Mouse (Mus musculus): Measurements from ENCODE around the gene Rsph6a.
"Not testable (repeated sequence)": the region's sequence is repeated elsewhere in the genome, so short reads cannot be mapped to it uniquely, and the experiment has no call there.

Gene Rsph6a

GRCm38 (mm10) chr7:19046286-19047069 lies 8.0 kb upstream of the Rsph6a start:
- DNase-seq (ENCODE audit: low spot score), result no peak

DNA sequence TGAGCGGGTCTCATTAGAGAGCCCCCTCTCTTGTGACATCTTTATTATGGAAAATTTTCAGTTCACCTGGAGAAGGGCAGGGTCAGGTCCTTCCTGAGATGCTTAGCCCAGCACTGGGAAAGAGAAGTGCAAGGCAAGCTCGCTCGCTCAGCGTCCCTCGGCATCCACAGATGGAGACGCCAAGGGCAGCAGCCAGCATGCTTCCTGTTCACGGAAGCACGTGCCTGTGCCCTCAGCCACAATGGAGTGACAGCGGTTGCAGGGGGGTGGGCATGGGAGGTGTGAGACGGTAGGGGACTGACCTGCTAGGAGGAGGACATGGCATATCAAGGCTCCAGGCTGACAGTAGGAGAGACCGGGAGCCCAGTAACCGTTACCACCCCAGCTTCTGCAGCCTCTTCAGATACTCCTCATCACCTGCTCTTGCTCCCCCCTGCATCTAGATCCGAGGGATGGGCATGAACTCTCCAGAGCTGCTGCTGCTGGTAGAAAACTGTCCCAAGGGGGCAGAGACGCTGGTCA lies 6.4 kb upstream of the Rsph6a start:
- no peak for DNase-seq (ENCODE audit: low spot score)

DNA sequence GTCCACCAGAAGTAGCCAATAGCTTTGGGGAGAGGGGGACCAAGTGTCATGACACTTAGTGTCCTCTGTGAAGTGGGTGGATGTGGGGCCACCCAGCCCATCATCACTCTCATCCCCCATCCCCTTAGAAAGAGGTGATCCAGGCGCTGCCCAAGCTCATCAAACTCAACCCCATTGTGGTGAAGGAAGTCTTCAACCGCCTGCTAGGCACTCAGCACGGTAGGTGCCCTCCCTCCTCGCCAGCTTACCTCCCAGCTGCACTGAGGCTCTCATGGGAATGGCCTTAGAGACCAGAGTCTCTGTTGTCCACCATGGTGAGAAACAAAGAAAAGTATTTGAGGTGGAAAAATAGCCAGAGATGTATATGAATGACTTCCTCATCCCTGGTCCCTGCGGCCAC lies 5.2 kb upstream of the Rsph6a start:
- no peak for DNase-seq (ENCODE audit: low spot score)

DNA sequence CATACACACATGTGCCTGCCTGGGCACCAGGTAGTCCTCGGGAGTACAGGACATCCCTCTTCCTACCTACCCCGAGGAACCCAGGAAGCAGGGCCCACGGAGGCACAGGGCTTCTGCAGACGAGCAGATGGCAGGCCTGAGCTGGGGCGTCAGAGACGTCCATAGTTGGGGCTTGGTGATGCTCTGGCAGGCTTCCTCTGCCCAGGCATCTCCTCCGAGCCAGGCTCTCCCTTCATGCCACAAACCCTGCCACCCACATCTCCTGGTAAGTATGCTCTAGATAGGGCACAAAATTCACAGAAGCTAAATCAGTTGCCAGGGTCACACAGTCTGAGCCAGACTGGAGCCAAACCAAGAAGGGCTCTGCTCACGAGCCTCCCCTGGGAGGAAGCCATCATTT lies 4.3 kb upstream of the Rsph6a start:
- no peak for DNase-seq (ENCODE audit: low spot score)

GRCm38 (mm10) chr7:19051161-19051560 lies 3.3 kb upstream of the Rsph6a start:
- DNase-seq (ENCODE audit: low spot score), result no peak

DNA sequence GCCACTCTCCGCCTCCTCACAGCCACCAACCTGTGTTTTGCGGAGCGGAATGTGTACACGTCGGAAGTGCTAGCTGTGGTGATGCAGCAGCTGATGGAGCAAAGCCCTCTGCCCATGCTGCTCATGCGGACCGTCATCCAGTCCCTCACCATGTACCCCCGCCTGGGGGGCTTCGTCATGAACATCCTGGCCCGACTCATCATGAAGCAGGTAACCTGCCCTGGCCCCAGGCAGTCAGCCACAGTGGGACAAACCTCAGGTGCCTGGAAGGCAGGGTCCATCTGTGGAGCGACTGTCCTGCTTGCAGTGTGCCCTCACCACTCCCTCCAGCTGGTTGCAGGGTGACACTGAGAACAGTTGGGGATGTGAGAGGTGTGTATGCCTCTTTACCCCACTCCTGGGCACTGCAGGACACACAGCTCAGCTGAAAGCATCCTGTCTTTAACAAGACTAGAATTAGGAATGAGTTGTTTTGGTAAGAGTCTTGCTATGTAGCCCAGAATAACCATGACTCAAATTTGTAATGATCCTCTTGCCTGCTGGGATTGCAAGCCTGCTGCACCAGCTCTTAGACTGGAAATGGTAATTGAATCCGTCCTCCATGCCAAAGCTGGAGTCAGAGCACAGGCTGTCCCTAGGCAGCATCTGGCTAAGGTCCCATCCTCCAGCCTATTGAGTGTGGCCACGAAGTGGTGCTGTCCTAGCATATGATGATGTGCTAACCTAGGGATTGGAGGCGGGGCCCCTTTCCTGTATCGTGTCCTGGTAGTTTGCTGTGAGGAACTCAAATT lies 1.9 kb upstream of the Rsph6a start:
- DNase-seq (ENCODE audit: low spot score), result no peak

- no peak for DNase-seq (ENCODE audit: low spot score)
Observed at GRCm38 (mm10) chr7:19053136-19053532, 1.4 kb upstream of the Rsph6a start.

DNA sequence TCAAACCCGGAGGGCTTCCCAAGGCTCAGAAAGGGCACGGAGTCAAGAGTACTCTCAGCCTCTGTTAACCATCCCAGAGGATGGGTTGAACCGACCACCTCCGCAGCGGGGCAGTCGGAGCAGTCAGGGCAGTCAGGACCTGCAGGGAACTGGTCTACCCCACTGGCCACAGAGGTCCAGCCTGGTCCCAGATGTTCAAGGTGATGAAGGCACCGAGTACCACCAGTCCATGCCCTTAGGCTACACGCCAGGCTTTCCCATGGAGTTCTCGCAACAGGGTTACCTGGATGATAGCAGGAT lies 237 bp downstream of the Rsph6a start:
- DNase-seq (ENCODE audit: low spot score), result no peak

DNA sequence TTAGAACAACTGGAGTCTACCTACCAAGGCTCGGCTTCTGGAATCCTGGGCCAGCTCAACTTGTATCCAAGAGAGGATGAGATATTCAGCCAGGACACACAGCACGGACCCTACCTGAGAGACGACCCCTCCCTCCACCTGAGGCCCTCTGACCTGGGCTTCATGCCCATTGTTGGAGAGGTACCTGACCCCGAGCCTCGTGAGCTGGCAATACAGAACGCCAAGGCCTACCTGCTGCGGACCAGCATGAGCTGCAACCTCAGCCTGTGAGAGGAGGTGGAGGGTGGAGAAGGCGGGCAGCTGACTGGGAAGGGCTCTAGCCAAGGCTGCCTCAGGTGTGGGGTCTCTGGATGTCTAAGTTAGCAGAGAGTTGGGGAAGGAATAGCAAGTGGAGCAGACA lies 618 bp downstream of the Rsph6a start:
- DNase-seq (ENCODE audit: low spot score), result no peak

DNA sequence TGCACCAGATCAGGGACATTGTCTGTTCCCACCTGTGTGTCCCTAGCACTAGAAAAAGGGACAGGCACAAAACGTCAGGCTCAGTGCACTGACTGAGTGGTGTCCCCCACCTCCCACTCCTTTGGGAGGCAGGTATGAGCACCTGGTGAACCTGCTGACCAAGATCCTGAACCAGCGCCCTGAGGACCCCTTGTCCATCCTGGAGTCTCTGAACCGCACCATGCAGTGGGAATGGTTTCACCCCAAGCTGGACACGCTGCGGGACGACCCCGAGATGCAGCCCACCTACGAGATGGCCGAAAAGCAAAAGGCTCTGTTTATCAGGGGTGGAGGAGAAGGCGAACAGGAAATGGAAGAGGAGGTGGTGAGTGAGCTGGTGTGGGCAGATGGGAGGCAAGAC lies 2.9 kb downstream of the Rsph6a start:
- no peak for DNase-seq (ENCODE audit: low spot score)

DNA sequence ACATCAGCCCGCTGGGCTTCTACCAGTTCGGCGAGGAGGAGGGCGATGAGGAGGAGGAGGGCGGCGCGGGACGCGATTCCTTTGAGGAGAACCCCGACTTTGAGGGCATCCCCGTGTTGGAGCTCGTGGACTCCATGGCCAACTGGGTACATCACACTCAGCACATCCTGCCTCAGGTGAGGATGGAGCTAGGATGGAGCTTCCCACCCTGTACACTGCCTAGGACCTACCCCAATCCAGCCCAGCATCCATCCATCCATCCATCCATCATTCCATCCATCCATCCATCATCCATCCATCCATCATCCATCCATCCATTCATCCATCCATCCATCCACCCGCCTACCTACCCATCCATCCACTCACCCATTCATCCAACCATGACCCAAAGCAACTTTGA lies 11.4 kb downstream of the Rsph6a start:
- no peak for DNase-seq (ENCODE audit: low spot score)

- no peak for DNase-seq (ENCODE audit: low spot score)
Observed at GRCm38 (mm10) chr7:19067063-19067462, 12.6 kb downstream of the Rsph6a start.

DNA sequence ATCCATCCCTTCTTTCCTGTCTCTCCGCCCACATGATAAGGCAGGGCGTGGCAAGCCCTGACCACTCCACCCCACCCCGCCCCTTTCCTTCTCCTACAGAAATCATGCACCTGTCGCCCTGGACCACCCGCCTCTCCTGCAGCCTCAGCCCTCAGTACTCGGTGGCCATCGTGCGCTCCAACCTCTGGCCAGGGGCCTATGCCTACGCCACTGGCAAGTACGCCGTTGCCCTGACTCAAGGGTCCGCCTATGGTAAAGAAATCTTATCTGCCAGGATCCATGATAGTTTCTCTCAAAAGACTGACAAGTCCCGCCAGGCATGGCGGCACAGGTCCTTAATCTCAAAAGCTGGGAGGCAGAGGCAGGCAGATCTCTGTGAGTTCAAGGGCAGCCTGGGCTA lies 13.4 kb downstream of the Rsph6a start:
- no peak for DNase-seq (ENCODE audit: low spot score)

DNA sequence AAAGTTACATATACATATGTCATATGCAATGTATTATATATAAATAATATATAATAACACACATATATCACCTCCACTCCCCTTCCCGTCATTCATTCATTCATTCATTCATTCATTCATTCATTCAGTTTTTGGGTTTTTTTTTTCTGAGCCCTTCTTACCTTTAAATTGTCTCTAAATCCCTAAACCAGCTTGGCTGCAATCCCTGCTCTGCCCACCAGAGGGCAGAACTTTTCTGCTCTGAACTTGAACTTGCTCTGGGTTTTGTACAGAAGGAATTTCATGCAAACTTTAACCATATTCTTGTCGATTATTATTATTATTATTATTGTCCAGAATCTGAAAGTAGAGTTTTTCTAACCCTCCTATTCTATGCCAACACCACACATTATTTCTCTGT lies 14.2 kb downstream of the Rsph6a start:
- peak; percentile 64 for DNase-seq (ENCODE audit: low spot score)

GRCm38 (mm10) chr7:19069500-19069899 lies 15.0 kb downstream of the Rsph6a start:
- no peak for DNase-seq (ENCODE audit: low spot score)

DNA sequence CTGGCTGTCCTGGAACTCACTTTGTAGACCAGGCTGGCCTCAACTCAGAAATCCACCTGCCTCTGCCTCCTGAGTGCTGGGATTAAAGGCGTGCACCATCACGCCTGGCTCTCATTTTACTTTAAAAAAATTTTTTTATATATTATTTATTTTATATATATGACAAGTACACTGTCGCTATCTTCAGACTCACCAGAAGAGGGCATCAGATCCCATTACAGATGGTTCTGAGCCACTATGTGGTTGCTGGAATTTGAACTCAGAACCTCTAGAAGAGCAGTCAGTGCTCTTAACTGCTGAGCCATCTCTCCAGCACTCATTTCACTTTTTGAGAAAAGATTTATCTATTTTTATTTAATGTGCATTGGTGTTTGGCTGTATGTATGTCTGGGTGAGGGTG lies 16.5 kb downstream of the Rsph6a start:
- not testable (repeated sequence) for DNase-seq (ENCODE audit: low spot score)

DNA sequence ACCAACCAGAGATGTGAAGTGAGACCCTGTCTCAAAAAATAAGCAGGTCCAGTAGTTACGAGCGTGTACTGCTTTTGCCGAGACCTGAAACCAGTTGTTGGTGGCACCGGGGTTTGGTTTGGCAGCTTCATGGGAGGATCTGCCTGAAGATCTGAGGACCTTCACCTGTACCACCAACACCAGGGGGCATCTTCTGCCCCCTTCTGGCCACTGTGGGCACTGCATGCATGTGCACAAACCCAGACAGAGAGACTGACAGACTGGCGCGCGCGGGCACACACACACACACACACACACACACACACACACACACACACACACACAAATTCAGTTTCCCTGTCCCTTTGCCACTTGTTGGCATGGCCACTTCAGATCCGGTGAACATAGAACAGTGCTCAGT lies 19.0 kb downstream of the Rsph6a start:
- no peak for DNase-seq (ENCODE audit: low spot score)

DNA sequence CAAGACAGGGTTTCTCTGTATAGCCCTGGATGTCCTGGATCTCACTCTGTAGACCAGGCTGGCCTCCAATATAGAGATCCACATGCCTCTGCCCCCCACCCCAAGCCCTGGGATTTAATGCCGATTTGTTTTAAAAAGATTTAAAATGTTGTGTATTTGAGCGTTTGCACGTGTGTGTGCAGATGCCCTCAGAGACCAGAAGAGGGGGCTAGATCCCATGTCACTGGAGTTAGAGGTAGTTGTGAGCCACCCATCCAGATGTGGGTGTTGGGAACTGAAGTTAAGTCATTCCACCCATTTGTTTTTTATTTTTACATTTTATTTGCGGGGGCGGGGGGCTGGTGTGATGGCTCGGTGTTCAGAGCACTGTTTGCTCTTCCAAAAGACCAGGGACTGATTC lies 20.0 kb downstream of the Rsph6a start:
- no peak for DNase-seq (ENCODE audit: low spot score)

GRCm38 (mm10) chr7:19075231-19075630 lies 20.7 kb downstream of the Rsph6a start:
- DNase-seq (ENCODE audit: low spot score), result no peak

GRCm38 (mm10) chr7:19075723-19076585 lies 21.5 kb downstream of the Rsph6a start, which contains the start of gene Dmwd:
Gene Dmwd (plus strand): TSS chr7:19076227.
- DNase-seq (ENCODE audit: low spot score), result peak; percentile 73

GRCm38 (mm10) chr7:19076586-19076991 lies 22.1 kb downstream of the Rsph6a start:
- no peak for DNase-seq (ENCODE audit: low spot score)

DNA sequence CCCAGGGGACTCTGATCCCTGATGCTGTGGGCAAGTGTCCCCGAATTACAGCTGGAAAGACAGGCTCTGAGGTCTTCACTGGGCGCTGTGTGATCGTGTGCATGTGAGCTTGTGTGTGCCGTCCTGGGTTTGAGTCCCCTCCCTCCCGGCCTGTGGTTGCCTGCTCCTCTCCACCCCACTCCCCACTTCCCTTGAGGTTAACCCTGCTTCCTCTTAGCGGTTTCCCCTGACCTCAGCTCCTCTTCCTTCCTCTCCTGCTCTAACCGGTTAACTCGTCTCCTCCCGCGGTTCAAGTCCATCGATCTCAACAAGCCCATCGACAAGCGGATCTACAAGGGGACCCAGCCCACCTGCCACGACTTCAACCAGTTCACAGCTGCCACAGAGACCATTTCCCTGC lies 23.3 kb downstream of the Rsph6a start:
- no peak for DNase-seq (ENCODE audit: low spot score)

Measured in spleen, adult 12 weeks (tissue).